Mouse (Mus musculus): ENCODE measurements at regions not wholly inside any gene's neighbourhood (a gene's known extent, or its start where the extent isn't known, plus 50 kb on each side); places are given as distances from the start of the nearest gene placed in this dataset.

DNA sequence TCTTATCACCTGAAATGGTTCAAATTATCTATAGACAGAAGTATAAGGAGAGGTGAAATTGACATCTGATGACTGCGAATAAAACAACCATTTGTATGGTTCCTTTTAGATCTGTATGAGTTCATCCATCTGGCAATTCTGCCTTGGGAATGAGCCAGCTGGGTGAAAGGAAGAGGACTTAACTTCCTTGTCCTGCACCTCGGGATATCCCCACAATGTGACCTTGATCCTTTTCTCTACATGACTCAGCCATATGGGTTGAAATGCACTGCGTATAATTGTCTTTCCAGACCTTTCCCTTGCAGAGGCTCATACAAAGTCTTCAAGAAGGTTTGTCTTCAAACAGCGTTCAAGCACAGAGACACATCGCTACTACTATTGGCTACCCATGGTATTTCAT, 292.6 kb upstream of the Pitrm1 start:
- no peak for TF ChIP-seq CTCF (IDR thresholded peaks at IDR 0.05; ENCODE audit: low read depth, low read length)
- TF ChIP-seq GATA1 (IDR thresholded peaks at IDR 0.05; ENCODE audit: borderline replicate concordance, low read length): no peak
- no peak for TF ChIP-seq GATA2 (IDR thresholded peaks at IDR 0.05; ENCODE audit: borderline replicate concordance, low read depth, low read length)
- TF ChIP-seq POLR2AphosphoS5 (IDR thresholded peaks at IDR 0.05; ENCODE audit: insufficient replicate concordance, low read depth, low read length): no peak
- TF ChIP-seq TAL1 (conservative IDR thresholded peaks at IDR 0.05; ENCODE audit: low read depth, low read length): no peak

Data from G1E (cell line).